Mouse (Mus musculus) activated CD4-positive, CD25-positive, alpha-beta regulatory T cell, adult 4 months (primary cell): ENCODE results near the gene Snd1. TPM values are rescaled to one million over a fixed set of nuclear protein-coding genes. Genes with fewer than 3 reads are reported as not detected.

Experiments
- ATAC-seq: one replicate; pipeline ENCODE4 v1.8.0; 2017
- polyA plus RNA-seq, 2 experiments: library from polyadenylated mRNA; unstranded; fragments of 100-300 nt; shearing (Covaris generic); gene quantifications; one replicate each; pipeline ENCODE4 v1.2.1; 2017

Gene Snd1
- polyA plus RNA-seq, 2 experiments from 2014 or later: 48.2 to 54.6 TPM

DNA sequence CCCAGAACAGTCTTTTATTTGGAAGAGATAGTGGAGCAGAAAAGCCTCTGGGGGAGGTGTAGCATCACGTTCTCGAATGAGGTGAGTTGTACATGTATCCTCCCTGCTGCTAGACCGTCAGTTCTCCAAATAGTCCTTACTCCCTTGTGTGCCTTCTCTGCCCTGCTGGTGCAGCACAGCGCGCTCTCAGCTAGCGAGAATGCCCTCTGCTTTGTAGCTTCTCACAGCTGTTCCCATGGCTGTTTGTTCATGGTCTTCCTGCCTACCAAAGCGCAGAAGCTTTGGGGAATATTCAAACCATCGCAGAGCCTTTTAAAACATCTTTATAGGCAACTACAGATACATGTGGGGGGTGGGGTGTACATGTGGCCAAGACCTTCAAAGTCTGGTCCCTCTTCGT is 374.0 kb downstream of the Snd1 start:
- no peak for ATAC-seq

DNA sequence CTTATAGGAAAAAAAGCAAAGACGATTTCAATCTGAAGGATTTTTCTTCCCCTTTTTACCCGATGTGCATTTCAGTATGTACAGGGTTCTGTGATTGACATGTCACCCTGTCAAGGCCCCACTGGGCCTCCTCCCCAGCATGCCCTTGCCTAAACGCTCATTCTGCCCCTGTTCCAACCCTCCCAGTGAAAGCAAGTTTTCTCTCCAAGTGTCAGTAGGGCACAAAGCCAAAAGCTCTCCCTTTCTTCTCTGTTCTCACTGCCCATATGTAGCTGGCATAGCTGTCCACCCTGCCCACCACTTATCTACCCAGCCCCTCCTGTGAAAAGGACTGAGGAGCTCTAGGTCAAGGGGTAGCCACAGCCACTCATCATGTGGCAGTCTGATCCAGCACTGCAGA is 374.4 kb downstream of the Snd1 start:
- ATAC-seq: no peak

DNA sequence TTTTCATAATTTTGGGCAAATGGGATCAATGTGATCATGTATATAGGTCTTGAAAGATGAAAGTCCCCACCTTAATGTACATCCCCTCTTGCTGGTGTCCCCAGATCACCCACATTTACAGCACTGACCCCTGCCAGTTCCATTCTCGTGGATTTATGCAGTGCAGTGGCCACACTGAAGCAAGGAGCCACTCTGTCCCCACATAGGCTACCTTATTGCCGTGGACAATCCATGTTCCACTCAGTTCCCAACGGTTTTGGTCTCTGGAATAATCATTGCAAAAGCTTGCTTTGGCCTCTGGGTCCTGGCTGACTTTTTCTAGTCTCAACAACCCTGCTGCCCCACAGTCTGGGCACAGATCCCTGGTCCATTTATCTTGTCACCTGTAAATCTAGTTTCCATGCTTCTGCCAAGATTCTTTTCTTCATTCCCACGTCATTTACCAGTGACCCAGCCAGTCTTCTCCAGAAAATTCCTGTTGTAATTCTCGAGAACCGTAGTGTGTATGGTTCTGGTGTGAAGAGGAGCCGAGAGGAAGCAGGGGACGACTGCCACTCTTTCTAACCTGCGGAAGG is 375.5 kb downstream of the Snd1 start:
- no peak for ATAC-seq

DNA sequence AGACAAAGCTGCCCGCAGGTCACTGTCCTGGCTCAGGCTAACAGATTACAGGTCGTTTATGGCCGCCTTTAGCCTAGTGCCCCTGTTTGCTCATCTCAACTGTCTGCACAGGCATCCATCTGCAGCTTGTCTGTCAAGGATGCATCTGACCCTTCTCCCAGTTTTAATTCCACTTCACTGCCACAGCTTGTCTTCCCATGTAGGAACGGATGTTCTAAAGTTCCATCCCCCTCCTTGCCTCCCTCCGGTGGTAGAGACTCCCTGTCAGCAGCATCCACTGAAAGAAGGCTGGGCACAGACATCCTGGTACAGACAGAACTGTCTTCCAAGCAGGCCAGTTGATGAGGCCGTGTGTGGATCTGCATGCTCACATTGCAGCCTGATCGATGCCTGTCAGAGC is 377.4 kb downstream of the Snd1 start:
- ATAC-seq: no peak

DNA sequence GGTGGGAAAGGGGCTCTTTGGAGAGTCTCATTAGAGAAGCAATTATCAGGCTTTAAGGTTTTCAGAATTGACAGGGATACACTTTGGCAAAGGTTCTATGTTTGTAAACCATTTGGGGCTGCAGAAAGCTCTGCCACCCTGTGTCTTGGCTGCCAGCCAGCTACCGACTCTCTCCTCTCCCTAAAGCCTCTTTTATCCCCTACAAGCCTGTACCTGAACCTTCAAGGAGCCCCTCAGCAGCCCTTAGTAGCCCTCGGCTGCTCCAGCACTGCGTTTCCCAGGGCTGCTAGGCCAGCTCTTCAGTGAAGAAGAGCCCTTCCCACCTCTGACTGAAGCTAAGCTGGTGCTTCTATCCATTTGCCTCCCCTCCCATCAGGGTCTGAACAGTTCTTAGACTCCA is 378.2 kb downstream of the Snd1 start:
- ATAC-seq: no peak

DNA sequence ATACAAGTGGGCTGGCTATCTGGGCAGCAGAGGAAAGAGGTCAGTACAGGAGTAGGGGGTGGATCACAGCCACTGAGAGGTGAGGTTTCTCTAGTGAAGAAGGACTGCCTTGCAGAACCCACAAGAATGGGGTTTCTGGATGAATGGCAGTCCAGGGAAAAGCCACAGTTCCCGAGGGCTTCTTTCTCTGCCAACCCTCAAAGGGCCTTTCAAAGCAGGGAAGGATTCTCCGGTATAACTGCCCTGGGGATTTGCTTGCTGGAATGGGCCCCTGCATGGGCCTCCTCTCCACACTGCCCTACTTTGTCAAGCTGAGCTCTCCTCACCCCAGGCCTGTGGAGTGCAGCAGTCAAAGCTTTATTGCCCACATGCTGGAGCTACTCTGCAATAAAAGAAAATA is 378.7 kb downstream of the Snd1 start:
- no peak for ATAC-seq

DNA sequence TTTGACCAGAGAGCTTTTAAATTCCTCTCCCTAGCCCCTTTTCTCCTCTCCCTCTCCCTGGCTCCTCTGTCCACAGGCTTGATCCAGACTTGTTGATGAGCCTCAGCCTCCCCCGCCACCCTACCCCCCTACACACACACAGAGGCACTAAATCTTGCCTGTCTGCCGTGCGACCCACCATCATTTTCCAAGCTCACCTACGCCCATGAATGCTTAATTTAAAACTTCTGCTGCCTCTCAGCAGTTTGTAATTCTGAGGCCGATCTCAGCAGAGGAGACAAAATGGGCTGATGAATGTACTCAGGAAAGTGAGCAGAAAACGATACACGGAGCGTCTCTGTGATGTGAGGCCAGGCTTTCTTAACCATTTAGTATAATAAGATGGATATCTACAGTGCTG is 379.7 kb downstream of the Snd1 start:
- no peak for ATAC-seq

DNA sequence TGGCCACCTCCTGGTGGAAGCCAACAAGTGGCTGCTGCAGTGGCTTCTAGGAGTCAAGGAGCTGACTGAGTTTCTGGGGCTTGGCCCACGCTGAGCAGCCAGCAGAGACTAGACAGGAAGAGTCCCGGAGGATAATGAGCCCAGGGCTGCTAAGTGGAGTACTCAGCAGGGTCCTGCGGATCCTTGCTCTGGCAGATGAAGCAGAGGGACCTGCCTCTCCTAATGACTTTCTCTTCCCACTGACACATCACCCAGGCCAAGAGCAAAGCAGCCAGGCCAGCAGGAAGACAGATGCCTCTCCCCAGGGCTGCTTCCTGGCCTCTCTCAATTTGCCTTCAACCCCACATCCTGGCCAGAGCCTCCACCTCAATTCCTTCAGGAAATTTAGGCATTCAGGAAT is 380.5 kb downstream of the Snd1 start:
- ATAC-seq: no peak

DNA sequence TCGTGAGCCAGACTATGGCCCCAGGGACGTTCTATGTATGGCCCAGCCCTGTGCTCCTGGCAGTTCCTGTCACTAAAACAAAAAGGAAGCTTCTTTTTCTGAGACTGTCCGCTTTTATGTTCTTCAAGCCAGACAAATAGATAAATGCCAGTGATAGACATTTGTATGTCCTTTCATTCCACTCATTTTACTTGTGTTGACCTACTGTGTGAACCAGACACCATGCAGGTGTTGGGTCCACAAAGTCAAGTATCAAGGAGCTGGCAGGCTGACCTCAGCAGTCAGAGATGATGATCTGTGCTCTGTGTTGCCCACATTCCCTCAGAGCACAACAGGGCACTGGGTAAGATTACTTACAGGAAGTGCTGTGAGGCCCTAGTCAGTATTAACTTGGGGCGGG is 381.9 kb downstream of the Snd1 start:
- no peak for ATAC-seq

DNA sequence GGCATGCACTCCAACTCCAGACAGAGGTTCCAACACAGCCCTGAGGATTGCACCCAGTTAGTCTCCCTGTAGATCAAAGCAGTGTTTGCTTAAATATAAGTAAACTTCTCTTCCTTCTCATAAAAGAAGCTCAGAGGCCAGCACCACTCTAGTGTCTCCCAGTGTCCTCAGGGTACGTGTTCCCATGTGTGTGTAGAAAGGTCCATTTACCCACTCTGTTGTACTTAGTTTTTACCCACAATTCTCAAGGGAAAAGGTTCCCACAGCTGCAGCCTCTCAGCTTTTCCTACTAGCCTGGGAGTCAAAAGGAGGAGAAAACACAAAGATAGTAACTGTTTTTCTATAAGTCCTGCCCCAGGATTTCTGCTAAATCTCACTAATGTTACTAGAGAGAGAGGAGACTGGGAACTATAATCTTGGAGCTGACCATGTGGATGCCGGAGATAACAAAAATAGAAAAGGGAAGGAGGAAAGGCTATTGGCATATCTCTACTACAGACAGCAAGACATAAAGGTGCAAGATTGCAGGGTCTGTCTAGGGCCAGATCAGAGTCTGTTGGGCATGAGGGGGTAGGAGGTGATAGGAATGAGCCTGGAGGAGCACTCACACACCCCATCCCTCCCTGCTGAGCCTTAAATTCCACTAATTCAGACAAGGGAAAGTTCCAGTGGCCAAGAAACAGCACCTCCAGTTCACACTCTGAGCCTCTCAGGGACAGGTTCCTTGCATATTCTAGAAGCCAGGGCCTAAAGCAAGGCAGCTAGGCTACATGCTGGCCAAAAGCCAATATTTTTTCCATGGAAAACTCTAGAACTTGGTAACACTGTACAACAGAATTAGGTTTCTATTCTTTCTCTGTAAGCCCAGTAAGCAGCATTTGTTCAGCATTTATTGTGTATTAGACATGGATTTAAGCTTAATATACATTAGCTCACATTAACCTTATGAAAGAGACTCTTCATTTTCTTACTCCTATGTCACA is 382.6 kb downstream of the Snd1 start:
- no peak for ATAC-seq

DNA sequence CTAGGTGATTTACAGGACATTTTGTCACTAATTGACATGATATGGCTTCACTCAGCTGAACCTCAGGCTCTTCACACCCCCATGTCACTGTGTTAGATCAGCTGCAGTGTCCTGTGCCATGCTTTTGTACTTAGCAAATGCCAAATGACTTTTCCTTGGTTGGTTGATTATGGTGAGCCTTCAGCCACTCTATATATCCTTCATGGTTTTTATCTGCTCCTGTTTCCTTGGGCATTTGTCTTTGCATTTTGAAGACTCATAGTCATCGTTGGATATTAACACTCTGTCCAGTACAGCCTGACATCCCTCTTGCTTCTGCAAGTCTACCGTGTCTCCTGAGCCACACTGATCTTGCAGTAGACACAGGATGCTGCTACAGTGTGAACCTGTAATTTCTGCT is 384.2 kb downstream of the Snd1 start:
- ATAC-seq: no peak

DNA sequence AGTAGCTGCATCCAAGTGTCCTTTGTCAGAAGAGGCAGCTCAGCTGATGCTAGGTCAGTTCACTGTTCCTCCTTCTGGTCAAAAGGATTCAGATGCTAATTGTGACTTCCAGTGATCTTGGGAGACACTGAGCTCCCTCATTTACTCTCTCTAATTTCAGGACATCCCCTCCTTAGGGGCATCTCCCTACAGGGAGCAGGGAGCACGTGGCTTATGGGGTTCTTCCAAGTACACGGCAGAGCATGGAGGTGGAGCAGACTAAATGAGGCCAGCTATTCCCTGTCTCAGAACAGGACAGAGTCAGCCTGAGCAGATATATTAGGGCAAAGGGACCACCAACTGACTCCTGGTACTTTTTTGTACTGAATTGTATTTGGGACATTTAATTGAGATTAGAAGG is 385.5 kb downstream of the Snd1 start:
- no peak for ATAC-seq

DNA sequence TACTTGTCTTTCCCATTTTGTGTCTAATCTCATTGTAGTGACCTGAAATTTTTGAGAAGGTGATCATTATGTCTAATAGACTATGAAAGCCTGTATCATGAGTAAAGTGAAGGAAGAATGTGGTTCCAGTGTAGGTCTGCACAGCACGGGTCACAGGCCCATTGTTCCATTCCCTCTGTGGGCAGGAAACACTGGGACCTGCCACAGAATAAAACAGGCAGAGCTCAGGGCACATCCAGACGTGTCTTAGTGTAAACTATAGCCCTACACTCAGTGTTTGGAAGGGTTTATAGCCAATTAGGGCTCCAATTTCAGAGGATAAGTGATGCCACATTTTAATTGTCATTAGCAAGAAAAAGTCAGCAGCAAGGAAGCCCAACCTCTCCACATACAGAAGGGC is 386.0 kb downstream of the Snd1 start:
- no peak for ATAC-seq

DNA sequence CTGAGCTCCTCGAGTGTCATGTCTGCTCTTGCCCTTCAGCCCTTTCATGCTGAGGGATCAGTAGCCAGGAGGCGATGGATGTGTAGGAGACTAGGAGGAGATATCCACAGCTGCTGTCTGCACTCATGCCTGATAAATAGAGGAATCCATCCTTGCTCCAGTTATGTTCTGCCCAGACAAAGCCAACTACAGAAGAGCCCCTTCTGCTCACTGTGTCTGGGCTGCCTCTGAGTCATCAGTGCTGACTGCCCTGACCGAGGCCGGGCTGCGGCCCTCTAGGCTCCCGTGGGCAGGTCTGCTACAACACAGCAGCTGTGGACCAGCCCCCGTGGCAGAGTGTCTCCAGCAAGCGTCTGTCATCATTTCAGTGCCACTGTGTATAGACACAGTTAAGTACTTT is 387.4 kb downstream of the Snd1 start:
- ATAC-seq: no peak

DNA sequence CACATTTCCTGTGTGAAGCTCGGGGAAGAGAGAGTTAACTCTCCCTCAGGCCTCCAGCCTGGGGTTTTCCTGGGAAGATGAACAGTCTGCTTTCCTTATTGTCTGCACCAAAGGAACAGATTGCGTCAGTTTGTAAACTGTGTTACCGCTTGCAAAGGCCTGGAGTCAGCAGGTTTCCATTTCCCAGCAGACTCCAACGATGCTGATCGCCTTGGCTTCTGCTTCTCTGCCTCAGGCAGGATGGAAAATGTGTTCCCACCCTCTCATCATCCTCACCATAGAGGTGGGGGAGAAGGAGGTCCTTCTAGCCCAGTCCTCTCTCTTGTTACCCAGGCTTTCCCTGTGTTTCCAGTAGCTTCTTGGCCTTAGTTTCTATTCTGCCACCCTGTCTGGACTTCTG is 389.7 kb downstream of the Snd1 start:
- ATAC-seq: no peak

DNA sequence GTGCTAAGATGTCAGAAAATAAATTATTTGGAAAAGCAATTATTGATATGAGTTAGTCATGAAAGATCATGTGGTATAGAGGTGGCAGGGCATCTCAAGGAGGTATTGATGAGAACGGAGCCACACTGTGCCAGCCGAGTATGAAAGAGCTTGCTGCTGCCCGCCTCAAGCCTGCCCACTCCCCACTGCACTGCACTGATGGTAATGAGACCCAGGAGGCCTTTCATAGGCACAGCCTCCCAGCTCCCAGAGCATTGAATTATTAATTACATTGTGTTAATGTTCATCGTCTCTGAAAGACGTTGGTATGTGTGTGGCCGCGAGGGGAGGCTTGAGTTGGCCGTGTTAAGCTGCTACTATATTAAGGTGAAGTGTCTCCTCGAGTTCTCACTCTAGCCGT is 390.2 kb downstream of the Snd1 start:
- ATAC-seq: no peak

DNA sequence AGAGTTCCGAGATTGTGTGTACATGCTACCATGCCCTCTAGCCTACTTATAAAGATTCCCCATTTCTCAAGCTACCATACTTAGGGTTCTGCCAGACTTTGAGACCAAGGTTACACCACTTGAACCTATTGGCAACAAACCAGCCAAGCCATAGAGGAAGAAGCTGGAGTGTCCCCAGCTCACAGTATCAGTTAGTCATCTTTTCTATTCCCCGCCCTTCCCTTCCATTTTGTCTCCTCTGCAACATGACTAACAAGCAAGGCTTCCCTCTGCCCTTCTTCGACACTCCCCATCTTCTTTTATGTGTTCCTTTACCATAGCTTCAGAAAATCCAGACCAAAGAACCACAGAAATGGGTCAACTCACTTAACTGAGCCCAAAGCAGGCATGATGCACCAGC is 391.3 kb downstream of the Snd1 start:
- ATAC-seq: no peak

DNA sequence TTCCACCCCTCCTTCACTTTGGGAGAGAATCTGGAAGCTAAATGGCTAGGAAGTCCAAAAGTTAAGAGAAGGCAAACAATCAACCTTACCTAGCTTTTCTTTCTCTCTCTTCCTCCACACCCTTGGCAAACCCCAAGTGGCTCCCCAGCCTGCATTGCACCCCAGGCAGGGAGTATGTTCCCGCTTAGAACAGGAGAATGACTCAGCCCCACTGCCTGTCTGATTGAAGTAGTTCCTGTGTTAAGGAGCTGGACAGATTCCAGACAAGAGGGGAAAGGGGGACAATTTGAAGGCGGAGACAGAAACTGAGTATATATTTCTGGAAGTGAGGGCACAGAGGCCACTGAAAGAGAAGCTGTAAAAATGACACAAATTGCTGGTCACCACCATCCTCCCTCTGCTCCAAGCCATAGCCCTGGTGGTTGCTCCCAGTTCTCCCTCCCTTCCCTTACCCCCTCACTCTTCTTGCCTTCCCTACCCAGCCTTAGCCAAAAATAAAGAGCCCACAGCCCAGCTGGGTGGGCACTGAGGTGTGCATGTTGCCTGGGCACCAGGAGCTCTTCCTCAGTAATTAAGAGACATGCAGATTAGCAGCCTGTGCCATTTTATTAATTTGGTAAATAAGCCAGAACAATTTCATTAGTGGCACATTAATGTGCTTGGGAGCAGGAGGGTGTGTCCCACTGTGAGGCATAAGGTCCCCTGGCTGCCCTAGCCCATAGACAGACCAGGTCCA is 392.7 kb downstream of the Snd1 start:
- ATAC-seq: no peak

DNA sequence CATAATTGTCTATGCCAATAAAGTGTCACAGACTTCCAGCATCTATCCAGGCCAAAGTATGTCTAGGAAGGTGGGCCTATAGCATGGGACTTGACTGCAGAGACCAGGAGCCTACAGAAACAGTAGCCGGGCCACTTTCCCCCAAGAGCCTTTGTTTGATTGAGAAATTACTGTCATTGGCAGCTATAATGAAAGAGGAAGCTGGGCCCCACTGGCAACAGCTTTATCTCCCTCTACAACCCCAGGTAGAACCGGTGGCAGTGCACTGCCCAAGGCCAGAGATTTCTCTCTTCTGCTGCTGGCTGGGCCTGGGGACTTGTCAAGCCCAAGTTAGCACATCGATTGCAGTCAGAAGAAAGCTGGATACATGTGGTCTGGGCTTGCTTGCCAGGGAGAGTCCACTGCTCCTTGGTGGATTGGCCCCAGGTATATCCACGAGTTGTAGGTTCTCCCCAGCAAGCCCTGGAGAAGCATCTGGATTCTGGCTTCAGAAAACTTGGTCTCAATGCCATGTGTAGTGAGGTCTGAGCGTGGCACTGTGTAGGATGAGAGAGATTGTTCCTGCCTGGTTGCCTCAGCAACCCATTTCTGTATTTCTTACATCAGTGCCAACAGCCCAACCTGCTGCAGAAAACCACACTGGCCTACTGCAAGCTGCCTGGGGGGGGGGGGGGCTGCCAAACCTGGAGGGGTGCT is 396.9 kb downstream of the Snd1 start:
- no peak for ATAC-seq

DNA sequence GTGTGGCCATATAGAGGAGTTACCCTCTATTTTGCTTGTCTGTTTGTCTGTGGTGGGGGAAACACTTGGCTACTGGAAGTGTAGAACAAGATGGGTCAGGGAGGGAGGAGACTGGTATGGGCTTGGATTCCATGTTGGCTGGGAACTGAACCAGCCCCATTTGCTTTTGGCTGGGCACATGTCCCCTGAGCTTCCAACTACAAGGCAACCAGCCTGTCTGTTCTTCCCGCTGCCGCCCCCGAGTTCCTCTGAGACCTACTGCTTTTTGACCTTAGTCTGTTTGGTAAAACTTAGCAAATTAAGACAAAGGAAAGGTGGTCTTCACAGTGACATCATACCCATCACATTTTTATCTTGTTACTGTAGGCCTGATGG is 397.5 kb downstream of the Snd1 start:
- ATAC-seq: no peak

DNA sequence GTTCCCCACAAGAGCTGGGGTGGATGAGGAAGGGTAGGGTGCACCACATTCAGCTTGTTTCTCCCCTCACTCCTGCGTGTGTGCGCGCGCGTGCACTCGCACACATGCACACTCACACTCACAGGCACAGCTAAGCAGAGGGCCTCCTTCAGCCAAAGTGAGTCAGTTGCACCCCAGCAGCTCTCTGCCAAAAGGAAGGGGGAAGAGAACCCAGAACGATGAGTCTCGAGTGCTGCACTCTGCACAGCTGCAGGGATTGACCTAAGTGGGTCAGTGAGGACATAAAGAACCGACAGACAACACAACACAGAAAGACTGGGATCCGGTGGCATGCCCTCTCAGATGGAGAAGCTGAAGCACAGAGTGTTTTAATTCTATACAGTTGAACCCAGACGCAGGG is 399.1 kb downstream of the Snd1 start:
- ATAC-seq: no peak

DNA sequence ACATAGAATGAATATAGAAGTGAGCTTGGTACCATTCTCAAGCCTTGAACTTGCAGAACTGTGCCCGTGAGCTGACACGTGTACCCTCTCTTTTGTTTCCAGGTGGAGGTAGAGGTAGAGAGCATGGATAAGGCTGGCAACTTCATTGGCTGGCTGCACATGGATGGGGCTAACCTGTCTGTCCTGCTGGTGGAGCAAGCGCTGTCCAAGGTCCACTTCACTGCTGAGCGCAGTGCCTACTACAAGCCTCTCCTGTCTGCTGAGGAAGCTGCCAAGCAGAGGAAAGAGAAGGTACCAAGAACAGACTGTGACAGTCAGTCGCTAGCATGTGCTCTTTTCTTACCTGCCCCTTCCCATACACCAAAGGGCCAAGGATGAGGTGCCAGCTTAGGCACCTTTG is 399.8 kb downstream of the Snd1 start:
- ATAC-seq: no peak

DNA sequence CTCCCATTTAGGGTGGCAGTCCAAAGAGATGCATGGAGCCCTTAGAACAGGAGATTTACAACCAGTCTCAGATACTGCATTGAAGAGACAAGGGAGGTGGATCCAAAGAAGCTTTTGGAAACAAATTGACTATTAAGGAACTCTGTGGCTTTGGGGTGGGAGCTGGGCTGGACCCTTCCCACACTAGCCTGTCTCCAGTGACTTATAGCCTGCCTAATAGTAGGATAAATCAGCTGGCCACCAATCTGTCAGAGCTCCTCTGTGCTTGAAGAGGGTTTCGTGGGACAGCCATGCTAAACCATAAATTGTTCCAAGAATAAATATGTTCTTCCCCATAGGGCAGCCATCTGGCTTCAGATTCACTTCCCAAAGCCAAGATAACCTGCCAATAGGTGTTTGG is 400.4 kb downstream of the Snd1 start:
- no peak for ATAC-seq
